Mouse (Mus musculus): ENCODE results near the gene Naalad2. TPM values are rescaled to one million over a fixed set of nuclear protein-coding genes. Genes with fewer than 3 reads are reported as not detected.

Naalad2 gene
- polyA plus RNA-seq (2014; fragmentation: Illumina TruSeq; extraction: RNeasy Lipid Tissue Mini Kit (QIAGEN cat#74804); ENCODE audit: low read depth, low replicate concordance): 8.4 TPM

GRCm38 (mm10) chr9:18402895-18403294, at the start of gene Naalad2:
Gene Naalad2, minus strand, starts transcription at chr9:18402995.

GRCm38 (mm10) chr9:18430354-18430753, 27.6 kb upstream of the Naalad2 start, which contains the start of gene Mbd3l2:
Gene Mbd3l2, plus strand, starts transcription at chr9:18430654.

GRCm38 (mm10) chr9:18404118-18404517, 1.3 kb upstream of the Naalad2 start, which contains the start of gene Ubtfl1:
Gene Ubtfl1, plus strand, starts transcription at chr9:18404418.

GRCm38 (mm10) chr9:18291571-18292429, 111.0 kb downstream of the Naalad2 start, which contains the start of gene Chordc1:
Gene Chordc1, plus strand, starts transcription at chr9:18292125.

Other genes with a start within 250 kb of the Naalad2 start
- 30.6 TPM for gene Chordc1, start 110.9 kb downstream of the Naalad2 start, polyA plus RNA-seq (2014; fragmentation: Illumina TruSeq; extraction: RNeasy Lipid Tissue Mini Kit (QIAGEN cat#74804); ENCODE audit: low read depth, low replicate concordance)
- not detected for gene Ubtfl1, start 1.4 kb upstream of the Naalad2 start, polyA plus RNA-seq (2014; fragmentation: Illumina TruSeq; extraction: RNeasy Lipid Tissue Mini Kit (QIAGEN cat#74804); ENCODE audit: low read depth, low replicate concordance)
- not detected for gene Mbd3l2, start 27.7 kb upstream of the Naalad2 start, polyA plus RNA-seq (2014; fragmentation: Illumina TruSeq; extraction: RNeasy Lipid Tissue Mini Kit (QIAGEN cat#74804); ENCODE audit: low read depth, low replicate concordance)
- gene Zfp558, start 75.3 kb upstream of the Naalad2 start, polyA plus RNA-seq (2014; fragmentation: Illumina TruSeq; extraction: RNeasy Lipid Tissue Mini Kit (QIAGEN cat#74804); ENCODE audit: low read depth, low replicate concordance): 2.0 TPM
- gene Mbd3l1, start 75.4 kb upstream of the Naalad2 start, polyA plus RNA-seq (2014; fragmentation: Illumina TruSeq; extraction: RNeasy Lipid Tissue Mini Kit (QIAGEN cat#74804); ENCODE audit: low read depth, low replicate concordance): 1.9 TPM